ENCODE assay signal across 10 mouse cellular contexts in genomic region chr3:37063406-37063805, GRCm38 (mm10). TPM values are rescaled to one million over a fixed set of nuclear protein-coding genes. Genes with fewer than 3 reads are reported as not detected.
A peak's percentile ranks its signal among the peaks of the same experiment; 100 is the strongest.
DNase-seq lines count a peak whose midpoint lies in the region; ATAC-seq lines count a peak whose summit lies in the region.
"Had no signal": no experiment of that assay in that cellular context is flagged by ENCODE, and none has a peak within 500 bp of the region (broad histone marks: within the 10 kb centered on the region; RNA-seq: fewer than 3 reads in every experiment).

Gene Adad1, plus strand, starts transcription at chr3:37063527.

- no peak within 1 kb of the TSS for H3K9ac ChIP-seq in heart, embryonic 15.5 days
- no peak within 1 kb of the TSS; the same call in 1 of the 2 replicates for H3K9ac ChIP-seq in embryonic facial prominence, embryonic 14.5 days (ENCODE audit: low read depth, low read length)
- no peak within 1 kb of the TSS for H3K9ac ChIP-seq in neural tube, embryonic 11.5 days (ENCODE audit: low read length)

- H3K9me3 ChIP-seq in heart, embryonic 15.5 days (replicated peaks), result peaks cover 13% of the 10 kb centered on the region; the same call in 1 of the 2 replicates
- peaks cover 21% of the 10 kb centered on the region for H3K9me3 ChIP-seq in embryonic facial prominence, embryonic 14.5 days (ENCODE audit: control insufficient read depth, low read length)
- peaks cover 3% of the 10 kb centered on the region; the same call in 1 of the 2 replicates for H3K9me3 ChIP-seq in neural tube, embryonic 11.5 days (ENCODE audit: control insufficient read depth, low read length)
- H3K9me3 ChIP-seq: G1E had no signal

- WGBS in heart, embryonic 15.5 days, result 45% methylated on average over 39 of the region's 39 CpGs
- WGBS in embryonic facial prominence, embryonic 14.5 days, result 60% methylated on average over 21 of the region's 39 CpGs
- 53% methylated on average over 25 of the region's 39 CpGs for WGBS in neural tube, embryonic 11.5 days

- no peak within 1 kb of the TSS for H3K27ac ChIP-seq in heart, embryonic 15.5 days
- no peak within 1 kb of the TSS for H3K27ac ChIP-seq in embryonic facial prominence, embryonic 14.5 days (replicated peaks; ENCODE audit: low read depth, low read length)
- no peak within 1 kb of the TSS for H3K27ac ChIP-seq in neural tube, embryonic 11.5 days (ENCODE audit: low read depth, low read length)

- no peak for ATAC-seq in heart, embryonic 15.5 days (replicated peaks; ENCODE audit: insufficient number of reproducible peaks, insufficient read depth, low FRiP score, low read depth)
- peak; percentile 55; the same call in 1 of the 2 replicates for ATAC-seq in embryonic facial prominence, embryonic 14.5 days (ENCODE audit: low read depth)
- ATAC-seq in neural tube, embryonic 11.5 days (ENCODE audit: insufficient read depth, low FRiP score, low TSS enrichment), result no peak
- ATAC-seq in megakaryocyte progenitor cell, adult 5-6 weeks (replicated peaks; ENCODE audit: poor library complexity), result no peak

- H3K4me1 ChIP-seq in heart, embryonic 15.5 days (replicated peaks), result no peaks in the 10 kb centered on the region; the same call in 1 of the 2 replicates
- H3K4me1 ChIP-seq in embryonic facial prominence, embryonic 14.5 days (ENCODE audit: control insufficient read depth, insufficient read depth, low read length), result no peaks in the 10 kb centered on the region
- no peaks in the 10 kb centered on the region for H3K4me1 ChIP-seq in neural tube, embryonic 11.5 days (ENCODE audit: control insufficient read depth, insufficient read depth, low read length)

- no peaks in the 10 kb centered on the region for H3K36me3 ChIP-seq in heart, embryonic 15.5 days
- H3K36me3 ChIP-seq in embryonic facial prominence, embryonic 14.5 days (ENCODE audit: control insufficient read depth, insufficient read depth, low read length), result no peaks in the 10 kb centered on the region
- H3K36me3 ChIP-seq in neural tube, embryonic 11.5 days (ENCODE audit: control insufficient read depth, insufficient read depth, low read length), result no peaks in the 10 kb centered on the region
- H3K36me3 ChIP-seq: G1E had no signal

- no peaks in the 10 kb centered on the region for H3K27me3 ChIP-seq in heart, embryonic 15.5 days
- no peaks in the 10 kb centered on the region for H3K27me3 ChIP-seq in embryonic facial prominence, embryonic 14.5 days (replicated peaks; ENCODE audit: control insufficient read depth, insufficient read depth, low read length)
- H3K27me3 ChIP-seq in neural tube, embryonic 11.5 days (ENCODE audit: control insufficient read depth, insufficient read depth, low read length), result no peaks in the 10 kb centered on the region

- H3K4me3 ChIP-seq in heart, embryonic 15.5 days, result peak within 1 kb of the TSS; percentile 40
- peak within 1 kb of the TSS; percentile 30 for H3K4me3 ChIP-seq in embryonic facial prominence, embryonic 14.5 days (ENCODE audit: low read depth, low read length)
- H3K4me3 ChIP-seq in neural tube, embryonic 11.5 days (ENCODE audit: low read depth, low read length), result 0 out of 2 replicates have a peak within 1 kb of the TSS, but pooled peaks have one; percentile 12

- H3K4me2 ChIP-seq in heart, embryonic 15.5 days, result peak within 1 kb of the TSS; percentile 62
- peak within 1 kb of the TSS; percentile 48 for H3K4me2 ChIP-seq in embryonic facial prominence, embryonic 14.5 days (ENCODE audit: low read depth, low read length)
- no peak within 1 kb of the TSS for H3K4me2 ChIP-seq in neural tube, embryonic 11.5 days (ENCODE audit: low read depth)

- no peak for DNase-seq in heart, adult 11 months
- DNase-seq in embryonic facial prominence, embryonic 14.5 days (ENCODE audit: low spot score), result no peak
- DNase-seq in kidney, postnatal 4 days, result peak; percentile 3 to 10
- DNase-seq in neural tube, embryonic 11.5 days (ENCODE audit: low spot score), result no peak
- no peak for DNase-seq in left cerebral cortex, adult 18-20 months (ENCODE audit: low spot score in 2 of 2)
- DNase-seq in frontal cortex, postnatal 14 days (ENCODE audit: low spot score in 2 of 2), result no peak
- DNase-seq: cerebellum, postnatal 25 days had no signal

RNA-seq across cellular contexts. Expression of gene Adad1, which starts in this region (rescaled TPM):
- 0.16 and 0.23 TPM in 2 replicates for polyA plus RNA-seq in heart, embryonic 15.5 days (2015; fragmentation: Nextera tagmentation; extraction: Ambion mirVana)
- polyA plus RNA-seq in embryonic facial prominence, embryonic 14.5 days (2014; fragmentation: Nextera tagmentation; extraction: Ambion mirVana), result 0.51 and 1.0 TPM in 2 replicates
- 0.23 and 0.40 TPM in 2 replicates for polyA plus RNA-seq in neural tube, embryonic 11.5 days (2014; fragmentation: Nextera tagmentation; extraction: Ambion mirVana)
- not detected for total RNA-seq in left cerebral cortex, adult 18-20 months (2021)
- not detected in 2 replicates for total RNA-seq in megakaryocyte progenitor cell, adult 5-6 weeks (2015)
- total RNA-seq in megakaryocyte progenitor cell, adult 5-6 weeks (2017), result not detected in 2 replicates
- total RNA-seq: G1E had no signal
- polyA plus RNA-seq: G1E had no signal

Comparison
In these comparisons a context has a peak if more than half of its experiments do, and no peak if none do; other contexts are left out.
1. DNase-seq: peak in kidney, postnatal 4 days (2 of 2); none in heart, adult 11 months (single experiment), embryonic facial prominence, embryonic 14.5 days (single experiment), neural tube, embryonic 11.5 days (single experiment), left cerebral cortex, adult 18-20 months (0 of 2) and frontal cortex, postnatal 14 days (0 of 2).
2. Peak in every context shown above with its lines, with median percentiles within 50 percentile points of each other: H3K4me3 ChIP-seq.